Mouse (Mus musculus) layer of hippocampus, postnatal 14 days (tissue): ENCODE measurements at regions not wholly inside any gene's neighbourhood (a gene's known extent, or its start where the extent isn't known, plus 50 kb on each side); places are given as distances from the start of the nearest gene placed in this dataset.

ENCODE experiments used
- DNase-seq, 2 experiments: peaks; one replicate each; pipeline ENCODE4 v3.0.0; 2021 to 2022; ENCODE audit warnings: low spot score in 2 of 2, mixed read lengths in 1 of 2

- no peak for DNase-seq
These were observed 67.1 kb upstream of the Tnrc6c start for GRCm38 (mm10) chr11:117586857-117587425.

DNA sequence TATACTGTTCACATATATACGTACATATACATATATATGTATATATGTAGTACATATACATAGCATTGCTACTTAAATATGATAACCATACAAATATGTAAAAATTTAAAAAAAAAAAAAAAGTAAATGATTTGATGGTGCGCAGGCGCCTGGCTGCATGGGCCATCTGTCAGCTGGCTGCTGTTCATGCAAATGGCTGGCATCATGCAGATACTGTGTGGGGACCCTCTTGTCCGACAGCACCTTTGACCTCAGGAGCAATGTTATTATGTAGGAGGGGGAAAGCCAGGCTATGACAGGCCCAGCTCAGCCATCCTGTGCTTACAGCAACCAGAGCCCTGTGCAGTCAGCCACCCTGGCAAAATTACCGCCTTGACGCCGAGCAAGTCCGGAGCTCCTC, 65.1 kb upstream of the Tnrc6c start:
- no peak for DNase-seq

- no peak for DNase-seq
These were observed 64.7 kb upstream of the Tnrc6c start for GRCm38 (mm10) chr11:117589422-117589821.

DNA sequence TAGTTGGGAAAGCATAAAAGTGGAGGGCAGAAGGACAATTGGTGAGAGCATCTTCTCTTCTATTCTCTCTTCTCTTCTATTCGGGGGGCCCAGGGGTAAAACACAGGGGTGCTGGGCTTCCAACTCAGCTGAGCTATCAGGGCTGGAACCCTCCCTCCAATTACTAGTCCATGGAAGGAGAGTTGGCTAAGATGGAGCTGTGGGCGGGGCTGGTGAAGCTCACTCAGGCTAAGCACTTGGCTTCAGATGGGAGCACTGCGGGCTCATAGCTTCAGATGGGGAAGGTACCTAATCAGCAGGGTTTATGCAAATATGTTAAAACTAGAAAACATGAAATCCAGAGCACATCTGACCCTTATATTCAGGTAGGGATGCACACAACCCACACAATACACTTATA, 61.5 kb upstream of the Tnrc6c start:
- no peak for DNase-seq

- DNase-seq, result peak in 1 of 2 experiments; percentile 49
These were observed 57.9 kb upstream of the Tnrc6c start for GRCm38 (mm10) chr11:117596201-117596600.

DNA sequence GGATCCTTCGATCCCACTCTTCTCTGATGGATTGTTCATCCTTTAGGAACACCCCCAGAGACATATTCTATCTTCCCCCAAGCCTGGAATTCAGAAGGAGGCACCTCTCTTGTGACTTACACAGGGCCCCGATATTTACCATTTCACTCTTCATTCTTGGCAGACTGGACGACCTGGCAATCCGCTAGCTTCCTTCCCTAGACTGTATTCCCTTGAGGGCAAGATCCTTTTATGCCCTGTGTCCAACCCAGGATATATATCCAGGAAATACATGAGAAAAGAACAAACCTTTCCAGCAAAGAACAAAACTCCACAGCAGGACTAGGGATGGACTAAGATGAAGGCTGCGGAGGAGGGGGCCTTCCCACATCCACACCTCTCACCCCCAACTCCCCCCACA, 56.3 kb upstream of the Tnrc6c start:
- no peak for DNase-seq

GRCm38 (mm10) chr11:117598170-117598583, 55.9 kb upstream of the Tnrc6c start:
- no peak for DNase-seq

GRCm38 (mm10) chr11:117598610-117599009, 55.5 kb upstream of the Tnrc6c start:
- DNase-seq, result no peak

- DNase-seq, result no peak
These were observed 54.9 kb upstream of the Tnrc6c start for GRCm38 (mm10) chr11:117599049-117599787.

GRCm38 (mm10) chr11:117599788-117600263, 54.3 kb upstream of the Tnrc6c start:
- DNase-seq, result no peak

DNA sequence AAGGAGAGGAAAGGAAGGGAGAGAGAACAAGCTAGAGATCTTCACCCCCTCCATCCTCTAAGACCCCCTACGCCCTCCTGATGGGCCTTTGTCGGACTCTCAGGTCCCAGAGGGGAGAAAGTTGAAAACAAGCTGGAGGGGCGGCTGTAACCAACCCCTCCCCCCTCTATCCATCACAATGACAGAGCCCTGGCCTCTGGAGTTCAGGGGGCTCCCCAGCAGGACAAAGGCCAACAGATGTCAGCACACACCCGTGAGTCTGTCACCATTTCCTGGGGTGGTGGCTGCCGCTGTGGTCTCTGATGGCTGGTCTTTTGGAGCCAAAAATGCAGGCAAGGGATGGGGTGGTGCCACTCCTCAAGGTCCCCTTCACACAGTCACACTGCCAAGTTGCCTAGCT, 52.9 kb upstream of the Tnrc6c start:
- DNase-seq, result no peak

DNA sequence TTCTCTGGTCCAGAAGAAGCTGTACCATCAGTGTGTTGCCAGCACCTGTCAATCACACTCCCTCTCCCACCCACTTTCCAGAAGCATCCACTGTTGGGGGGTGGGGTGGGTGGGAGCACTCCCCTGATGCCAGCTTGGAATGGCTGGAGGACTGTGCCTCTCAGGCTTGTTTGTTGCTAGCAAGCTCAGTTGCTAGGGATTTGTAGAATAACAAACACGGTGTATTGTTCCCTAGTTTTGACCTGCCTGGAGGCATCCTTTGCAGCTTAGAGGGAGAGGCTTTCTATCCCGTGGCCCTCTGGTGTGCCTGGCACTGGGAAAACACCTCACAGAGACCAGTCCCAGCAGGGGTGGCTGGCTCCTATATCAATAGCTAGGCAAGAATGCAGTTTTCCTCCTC, 50.1 kb upstream of the Tnrc6c start:
- DNase-seq, result no peak
